Mouse (Mus musculus) kidney, adult 11 months (tissue): ENCODE results near the gene Olfr553.
"Not testable (repeated sequence)": the region's sequence is repeated elsewhere in the genome, so short reads cannot be mapped to it uniquely, and the experiment has no call there.

ENCODE experiments used
- DNase-seq: peaks from one replicate; pipeline ENCODE4 v3.0.0; 2022

Olfr553 gene

DNA sequence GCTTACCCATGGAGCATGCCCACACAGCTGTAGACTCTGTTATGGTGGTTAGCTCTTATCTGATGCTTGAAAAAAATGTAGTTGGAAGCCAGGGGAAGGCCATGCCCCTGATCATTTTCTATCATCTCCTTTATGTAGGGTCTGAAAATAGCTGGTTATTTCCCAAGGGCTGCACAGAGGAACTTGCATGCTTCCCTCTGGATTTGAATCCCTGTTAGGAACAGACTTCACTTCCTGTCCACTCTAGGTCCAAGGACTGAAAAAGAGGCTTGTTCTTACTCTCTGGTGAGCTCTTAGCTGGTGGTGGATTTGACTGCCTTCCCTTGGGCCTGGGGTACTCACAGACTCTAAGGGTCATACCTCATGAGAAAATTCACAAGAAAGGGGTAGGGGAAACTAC, at the start of gene Olfr553:
Olfr553 (minus strand) TSS at position 101 of the 400 bp plus-strand sequence.
- DNase-seq = no peak

DNA sequence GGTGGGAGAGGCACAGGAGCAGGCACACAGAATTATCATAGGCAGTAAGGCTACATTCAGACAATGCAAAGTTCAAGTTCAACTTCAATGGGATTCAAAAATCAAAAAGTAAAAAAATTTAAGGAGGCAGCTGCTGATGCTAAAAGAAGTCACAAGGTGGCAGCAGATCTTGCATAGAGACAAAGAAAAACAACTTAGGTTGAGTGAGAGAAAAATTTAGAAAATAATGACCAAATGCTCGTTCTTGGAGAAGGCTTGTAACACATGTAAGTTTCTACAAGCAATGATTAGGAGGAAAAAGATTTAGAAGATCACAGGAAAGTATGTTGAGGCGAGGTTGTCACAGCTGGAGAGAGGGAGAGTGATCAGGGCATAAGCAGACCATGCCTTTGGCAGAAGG, 47.4 kb upstream of the Olfr553 start:
- no peak for DNase-seq

GRCm38 (mm10) chr7:102664599-102664998, 46.6 kb upstream of the Olfr553 start, which contains the start of gene Olfr556:
TSS of gene Olfr556 (plus strand) at chr7:102664899.
- no peak for DNase-seq

GRCm38 (mm10) chr7:102658523-102658922, 40.5 kb upstream of the Olfr553 start, which contains the start of gene Olfr555:
TSS of gene Olfr555 (plus strand) at chr7:102658823.
- DNase-seq = no peak

DNA sequence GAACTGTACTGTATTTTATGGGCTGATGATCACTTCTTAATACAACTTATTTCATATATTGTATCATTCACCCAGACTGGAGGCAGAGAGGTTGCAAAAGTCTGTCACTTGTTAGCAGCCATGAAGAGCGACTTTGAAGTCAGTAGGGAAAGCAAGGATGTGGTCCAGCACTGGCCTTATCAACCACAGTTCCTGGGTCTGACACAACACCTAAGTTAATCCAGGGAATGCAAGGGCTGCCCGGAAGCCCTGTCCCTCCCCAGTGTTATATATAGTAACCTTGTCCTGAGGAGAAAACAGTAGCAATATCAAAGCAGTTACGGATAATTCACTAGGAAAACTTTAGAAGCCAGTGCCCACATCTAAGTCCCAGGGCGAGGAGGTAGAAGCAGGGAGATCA, 26.9 kb upstream of the Olfr553 start:
- not testable (repeated sequence) for DNase-seq

- no peak for DNase-seq
Observed at GRCm38 (mm10) chr7:102638132-102638531, 20.1 kb upstream of the Olfr553 start, which contains the start of gene Olfr554. TSS of gene Olfr554 (plus strand) at chr7:102638432.

DNA sequence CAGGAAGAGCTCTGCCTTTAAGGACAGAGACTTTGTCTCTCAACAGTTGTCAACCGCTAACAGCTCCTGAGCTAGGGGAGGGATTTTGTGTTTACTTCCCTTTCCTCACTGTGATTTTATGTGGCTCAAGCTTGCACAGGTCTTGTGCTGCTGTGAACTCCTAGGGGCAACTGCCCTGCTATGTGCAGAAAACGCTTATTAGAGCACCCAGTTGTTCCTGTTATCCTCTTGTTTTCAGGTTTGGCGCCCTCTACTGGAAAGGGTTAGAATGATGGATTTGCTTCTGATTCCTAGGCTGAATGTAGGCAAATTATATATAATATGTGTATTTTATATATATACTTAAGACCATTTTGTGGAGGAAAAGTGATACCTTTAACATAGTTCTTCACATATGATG, 18.6 kb upstream of the Olfr553 start:
- DNase-seq = peak; percentile 7

DNA sequence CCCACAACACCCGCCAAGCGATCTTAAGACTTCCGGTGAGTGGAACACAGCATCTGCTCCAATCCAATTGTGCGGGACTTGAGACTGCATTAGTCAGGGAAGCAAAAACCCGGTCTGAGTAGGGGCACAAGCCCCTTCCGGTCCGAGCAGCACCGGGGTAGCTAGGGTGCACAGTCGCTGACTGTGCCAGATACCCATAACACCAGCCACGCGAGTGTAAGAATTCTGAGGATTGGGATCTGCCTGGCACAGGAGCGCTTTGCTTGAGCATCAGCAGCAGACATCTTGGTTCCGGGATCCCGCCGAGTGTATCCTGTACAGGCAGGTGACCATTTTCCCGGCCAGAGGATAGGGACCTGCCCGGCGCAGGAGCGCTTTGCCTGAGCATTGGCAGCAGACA, 2.4 kb upstream of the Olfr553 start:
- not testable (repeated sequence) for DNase-seq

DNA sequence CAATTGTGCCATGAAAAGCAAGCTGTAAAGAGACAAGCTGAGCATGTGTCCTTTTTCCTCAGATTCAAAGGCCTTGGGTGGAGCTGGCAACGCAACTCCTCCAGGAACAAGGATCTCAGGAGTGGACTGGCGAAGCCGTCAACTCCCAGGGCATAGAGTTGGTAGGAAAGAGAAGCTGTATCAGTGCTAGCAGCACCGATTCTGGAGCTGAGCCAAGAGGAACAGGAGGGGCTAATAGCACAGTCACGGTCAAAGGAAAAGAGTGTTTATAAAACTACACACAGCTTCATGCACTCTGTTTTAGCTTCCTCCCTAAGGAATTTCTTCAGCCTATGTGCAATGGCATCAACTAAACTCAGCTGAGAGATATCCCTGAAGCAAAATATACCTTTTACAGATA, 1.6 kb upstream of the Olfr553 start:
- DNase-seq = no peak

DNA sequence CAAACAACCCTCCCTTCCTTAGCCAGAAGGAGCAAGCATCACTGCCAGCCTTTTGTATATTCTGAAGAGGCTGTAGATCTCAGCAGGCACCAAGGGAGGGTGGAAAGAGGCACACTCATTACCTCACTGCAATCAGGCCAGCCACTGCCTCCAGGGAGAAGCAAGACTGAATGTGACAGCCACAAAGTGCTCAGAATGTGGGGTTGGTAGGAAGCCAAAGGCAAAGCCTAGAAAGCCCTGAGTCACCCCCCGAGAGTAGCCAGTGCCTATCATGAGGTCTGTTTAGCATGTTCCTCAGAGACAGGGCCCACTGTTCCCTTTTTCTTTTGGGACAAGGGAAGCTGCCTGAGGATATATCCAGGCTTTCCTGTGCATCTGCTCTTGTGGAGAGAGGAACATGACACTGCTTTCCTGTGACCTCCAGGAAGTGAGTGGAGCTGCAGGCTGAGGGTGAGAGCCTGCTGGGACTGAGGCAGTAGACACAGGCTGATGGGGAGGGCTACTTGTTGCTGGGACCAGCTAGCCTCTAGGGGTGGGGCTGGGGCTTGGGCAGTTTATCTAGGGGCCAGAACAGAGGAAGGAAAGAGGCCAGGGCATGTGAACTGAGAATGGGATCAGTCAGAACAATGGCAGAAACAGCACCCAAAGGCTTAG, 20.5 kb downstream of the Olfr553 start, which contains the start of gene Olfr552:
Olfr552 (plus strand) TSS at position 393 of the 654 bp plus-strand sequence.
- DNase-seq = no peak

- DNase-seq = no peak
Observed at GRCm38 (mm10) chr7:102591786-102592185, 26.2 kb downstream of the Olfr553 start, which contains the start of gene Olfr551. TSS of gene Olfr551 (minus strand) at chr7:102591886.

- DNase-seq = no peak
Observed at GRCm38 (mm10) chr7:102575998-102576397, 42.0 kb downstream of the Olfr553 start.

- DNase-seq = no peak
Observed at GRCm38 (mm10) chr7:102573174-102573830, 44.7 kb downstream of the Olfr553 start.

GRCm38 (mm10) chr7:102571142-102571541, 46.9 kb downstream of the Olfr553 start, which contains the start of gene Olfr550:
TSS of gene Olfr550 (plus strand) at chr7:102571442.
- no peak for DNase-seq

DNA sequence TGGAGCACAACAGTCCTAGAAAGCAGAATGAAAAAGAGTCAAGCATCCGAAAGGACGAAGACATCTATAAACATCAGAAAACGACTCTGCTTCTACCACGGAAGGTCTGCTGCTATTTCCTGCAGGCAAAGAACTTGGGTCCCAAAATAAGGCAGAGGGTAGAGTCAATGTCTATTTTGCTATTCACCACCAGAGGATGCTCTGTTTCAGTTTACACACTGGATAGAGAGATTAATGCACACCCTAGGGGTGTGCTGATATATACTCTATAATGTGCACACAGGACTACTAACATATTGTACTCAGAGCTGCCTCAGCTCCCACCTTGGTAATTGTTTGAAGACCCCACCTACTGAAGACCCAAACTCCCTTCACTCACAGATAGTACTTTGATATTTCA, 51.8 kb downstream of the Olfr553 start:
- no peak for DNase-seq

DNA sequence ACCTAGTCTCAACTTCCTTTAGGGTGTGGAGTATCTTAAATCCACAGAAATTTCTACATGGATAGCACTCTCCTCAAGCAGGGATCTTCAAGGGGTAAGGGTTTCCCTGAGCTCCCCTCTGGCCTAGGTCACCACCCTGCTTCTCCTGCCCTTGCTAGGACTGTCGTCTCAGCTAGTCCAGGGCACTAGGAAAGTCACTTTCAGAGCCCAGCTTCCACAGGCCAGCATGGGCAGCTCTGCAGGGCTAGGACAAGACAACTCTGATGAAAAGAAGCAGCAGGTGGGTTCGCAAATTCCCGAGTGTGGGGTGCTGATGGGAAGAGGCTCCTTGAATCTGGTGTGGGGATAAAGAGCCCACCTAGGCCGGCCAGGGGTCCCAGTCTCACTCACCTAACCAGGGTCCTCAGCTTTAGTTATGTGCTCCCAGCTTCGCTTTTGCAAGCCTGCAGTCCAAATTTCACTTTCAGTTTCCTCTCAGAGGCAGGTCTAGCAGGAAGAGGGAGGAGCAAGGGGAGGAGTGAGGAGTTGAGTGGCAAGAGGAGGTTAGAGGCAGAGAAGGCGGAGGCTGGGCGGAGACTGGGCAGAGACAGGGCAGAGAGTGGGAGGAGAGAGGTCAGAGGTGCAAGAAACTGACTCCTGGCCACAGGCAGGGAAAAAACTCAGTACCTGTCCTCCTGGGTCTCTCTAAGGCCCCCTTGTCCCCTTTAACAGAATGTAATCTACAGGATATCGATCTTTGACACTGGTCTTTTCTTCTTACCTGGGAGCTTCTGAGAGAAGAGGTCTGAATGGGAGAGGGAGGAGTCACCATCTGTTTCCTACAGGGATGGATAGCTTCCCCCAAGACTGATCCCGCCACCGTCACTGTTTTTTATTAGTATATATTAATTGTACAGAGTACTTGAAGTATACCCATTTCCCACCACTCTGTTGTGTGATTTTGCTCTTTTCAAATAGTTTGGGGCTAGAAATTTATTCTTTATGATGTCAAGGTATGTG, 52.7 kb downstream of the Olfr553 start, which contains the start of gene Trim21:
Trim21 (minus strand) TSS at position 488 of the 999 bp plus-strand sequence.
- DNase-seq = peak; percentile 93
